Mouse (Mus musculus): Measurements from ENCODE around the gene Lrrc27. TPM values are rescaled to one million over a fixed set of nuclear protein-coding genes. Genes with fewer than 3 reads are reported as not detected.
A peak's percentile ranks its signal among the peaks of the same experiment; 100 is the strongest.

Gene Lrrc27
- total RNA-seq, 4 experiments from 2014 or later: 7.4 to 13.7 (median 8.4) TPM

- no peak for DNase-seq (ENCODE audit: low spot score in 2 of 2)
These were observed 1.4 kb downstream of the Lrrc27 start for GRCm38 (mm10) chr7:139214160-139214559.

GRCm38 (mm10) chr7:139214596-139215340, 2.0 kb downstream of the Lrrc27 start:
- no peak for DNase-seq (ENCODE audit: low spot score in 2 of 2)

- no peak for DNase-seq (ENCODE audit: low spot score in 2 of 2)
These were observed 2.7 kb downstream of the Lrrc27 start for GRCm38 (mm10) chr7:139215516-139215915.

GRCm38 (mm10) chr7:139215946-139216345, 3.2 kb downstream of the Lrrc27 start:
- DNase-seq (ENCODE audit: low spot score in 2 of 2): no peak

GRCm38 (mm10) chr7:139216464-139216863, 3.7 kb downstream of the Lrrc27 start:
- no peak for DNase-seq (ENCODE audit: low spot score in 2 of 2)

- no peak for DNase-seq (ENCODE audit: low spot score in 2 of 2)
These were observed 4.3 kb downstream of the Lrrc27 start for GRCm38 (mm10) chr7:139217046-139217445.

GRCm38 (mm10) chr7:139218641-139219415, 6.0 kb downstream of the Lrrc27 start:
- DNase-seq (ENCODE audit: low spot score in 2 of 2): no peak

- DNase-seq (ENCODE audit: low spot score in 2 of 2): no peak
These were observed 6.7 kb downstream of the Lrrc27 start for GRCm38 (mm10) chr7:139219486-139219885.

GRCm38 (mm10) chr7:139220303-139220702, 7.5 kb downstream of the Lrrc27 start:
- no peak for DNase-seq (ENCODE audit: low spot score in 2 of 2)

- DNase-seq (ENCODE audit: low spot score in 2 of 2): no peak
These were observed 8.3 kb downstream of the Lrrc27 start for GRCm38 (mm10) chr7:139221072-139221471.

- DNase-seq (ENCODE audit: low spot score in 2 of 2): no peak
These were observed 9.1 kb downstream of the Lrrc27 start for GRCm38 (mm10) chr7:139221856-139222255.

- DNase-seq (ENCODE audit: low spot score in 2 of 2): no peak
These were observed 9.6 kb downstream of the Lrrc27 start for GRCm38 (mm10) chr7:139222341-139222740.

GRCm38 (mm10) chr7:139224070-139224469, 11.3 kb downstream of the Lrrc27 start:
- no peak for DNase-seq (ENCODE audit: low spot score in 2 of 2)

- DNase-seq (ENCODE audit: low spot score in 2 of 2): no peak
These were observed 11.9 kb downstream of the Lrrc27 start for GRCm38 (mm10) chr7:139224725-139225124.

- DNase-seq (ENCODE audit: low spot score in 2 of 2): no peak
These were observed 13.6 kb downstream of the Lrrc27 start for GRCm38 (mm10) chr7:139226416-139226815.

- no peak for DNase-seq (ENCODE audit: low spot score in 2 of 2)
These were observed 15.8 kb downstream of the Lrrc27 start for GRCm38 (mm10) chr7:139228447-139229171.

GRCm38 (mm10) chr7:139229837-139230236, 17.0 kb downstream of the Lrrc27 start:
- no peak for DNase-seq (ENCODE audit: low spot score in 2 of 2)

- no peak for DNase-seq (ENCODE audit: low spot score in 2 of 2)
These were observed 17.5 kb downstream of the Lrrc27 start for GRCm38 (mm10) chr7:139230241-139230640.

- peak; percentile 70 to 79 for DNase-seq (ENCODE audit: low spot score in 2 of 2)
These were observed 20.9 kb downstream of the Lrrc27 start for GRCm38 (mm10) chr7:139233714-139234113.

GRCm38 (mm10) chr7:139234426-139235188, 21.8 kb downstream of the Lrrc27 start:
- DNase-seq (ENCODE audit: low spot score in 2 of 2): no peak

- no peak for DNase-seq (ENCODE audit: low spot score in 2 of 2)
These were observed 23.0 kb downstream of the Lrrc27 start for GRCm38 (mm10) chr7:139235651-139236358.

Data from left cerebral cortex, adult 8-10 months (tissue).